Mouse (Mus musculus): Measurements from ENCODE around the gene Defb39.

Gene Defb39

DNA sequence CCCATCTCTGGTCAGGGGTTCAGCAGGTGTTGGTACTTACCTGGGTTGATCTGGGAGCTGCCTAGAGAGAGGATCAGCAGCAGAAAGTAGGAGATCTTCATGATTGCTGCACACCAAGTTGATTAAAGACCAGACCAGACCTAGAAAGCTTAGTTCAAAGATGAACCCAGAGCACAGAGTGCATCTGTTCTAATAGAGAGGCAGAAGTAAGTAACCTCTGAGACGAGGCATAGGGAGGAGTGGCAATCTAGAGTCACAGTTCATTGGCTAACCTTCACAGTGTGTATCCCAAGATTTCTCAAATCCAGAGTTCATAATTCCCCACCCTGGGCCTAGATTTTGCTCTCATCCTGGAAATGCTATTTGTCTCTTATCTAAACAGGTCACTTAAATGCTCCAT is at the start of gene Defb39:
TSS of gene Defb39 (minus strand) at position 101 of the 400 bp plus-strand sequence.
- no peak for DNase-seq (ENCODE audit: low spot score)

DNA sequence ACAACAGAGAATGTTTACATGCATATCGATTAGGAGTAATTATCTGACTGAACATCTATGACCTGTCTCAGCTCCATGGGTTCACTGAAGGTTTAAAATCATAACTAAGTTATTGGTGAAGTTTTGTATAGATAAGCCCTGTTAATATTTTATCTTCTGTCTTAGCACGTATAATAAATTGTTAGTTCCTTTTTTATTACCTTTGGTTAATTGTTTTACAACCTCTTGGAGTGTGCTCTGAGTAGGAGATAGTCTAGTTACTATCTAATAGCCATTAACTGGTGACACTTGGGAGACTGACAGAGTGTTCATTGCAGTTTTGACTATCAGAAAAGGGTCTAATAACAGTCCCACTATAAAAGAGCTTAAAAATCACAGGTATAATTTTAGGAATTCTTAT is 1.4 kb upstream of the Defb39 start:
- DNase-seq (ENCODE audit: low spot score), result no peak

DNA sequence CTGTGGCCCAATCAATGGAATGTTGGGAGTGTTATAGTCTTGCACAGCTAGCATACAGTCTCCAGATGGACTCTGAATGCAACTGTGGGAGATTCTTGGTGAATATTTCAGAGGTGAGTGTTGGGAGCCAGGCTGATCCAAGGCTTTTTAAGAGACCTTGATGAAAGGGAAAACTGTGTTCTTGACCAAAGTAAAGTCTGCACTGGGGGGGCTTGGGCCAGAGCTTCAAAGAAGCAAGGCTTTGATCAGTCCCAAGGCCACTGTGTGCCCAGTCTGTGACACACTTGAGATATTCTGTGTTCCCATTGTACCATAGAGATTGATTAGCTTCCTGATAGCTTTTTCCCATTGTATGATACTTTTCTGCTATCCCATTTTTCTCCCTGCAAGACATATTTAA is 1.7 kb downstream of the Defb39 start:
- no peak for DNase-seq (ENCODE audit: low spot score)

DNA sequence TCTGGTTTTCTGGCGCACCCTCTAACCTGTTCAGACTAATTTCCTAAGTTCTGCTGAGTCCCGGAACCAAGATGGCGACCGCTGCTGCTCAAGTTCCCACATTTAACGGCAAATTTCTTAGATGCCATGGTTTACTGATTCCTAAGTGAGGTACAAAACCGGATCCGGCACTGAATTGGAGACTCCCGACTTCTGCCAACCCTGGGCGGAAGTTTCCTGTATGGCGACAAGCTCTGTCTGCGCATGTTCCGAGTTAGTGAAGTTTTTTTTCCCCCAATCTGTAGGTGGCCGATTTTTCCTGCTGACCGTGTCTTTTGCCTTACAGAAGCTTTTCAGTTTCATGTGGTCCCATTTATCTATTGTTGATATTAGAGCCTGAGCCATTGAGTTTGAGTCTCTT is 19.4 kb downstream of the Defb39 start:
- DNase-seq (ENCODE audit: low spot score), result no peak

DNA sequence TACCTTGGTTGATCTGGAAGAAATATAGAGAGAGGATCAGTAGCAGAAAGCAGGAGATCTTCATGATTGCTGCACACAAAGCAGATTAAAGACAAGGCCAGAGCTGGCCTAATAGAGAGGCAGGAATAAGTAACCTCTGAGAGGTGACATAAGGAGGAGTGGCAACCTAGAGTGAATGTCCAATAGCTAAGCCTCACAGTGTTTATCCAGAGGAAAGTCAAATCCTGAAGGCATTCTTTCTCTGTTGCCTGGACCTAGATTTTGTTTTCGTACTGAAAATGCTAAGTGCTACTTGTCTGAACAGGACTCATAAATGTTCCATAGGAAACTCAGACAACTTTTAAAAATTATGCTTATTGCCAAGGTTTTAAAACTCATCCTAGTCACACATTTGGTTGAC is 38.1 kb downstream of the Defb39 start, which contains the start of gene Defb38:
TSS of gene Defb38 (minus strand) at position 101 of the 400 bp plus-strand sequence.
- DNase-seq (ENCODE audit: low spot score), result no peak

Data from retina, embryonic 14.5 days (tissue).